Mouse (Mus musculus) urinary bladder, postnatal 25 days (tissue): ENCODE measurements around the gene Gtf2a1.
A peak's percentile ranks its signal among the peaks of the same experiment; 100 is the strongest.
"Not testable (repeated sequence)": the region's sequence is repeated elsewhere in the genome, so short reads cannot be mapped to it uniquely, and the experiment has no call there.

Experiments
- DNase-seq: peaks from one replicate; pipeline ENCODE4 v3.0.0; 2022; ENCODE audit warnings: low spot score

Gene Gtf2a1

DNA sequence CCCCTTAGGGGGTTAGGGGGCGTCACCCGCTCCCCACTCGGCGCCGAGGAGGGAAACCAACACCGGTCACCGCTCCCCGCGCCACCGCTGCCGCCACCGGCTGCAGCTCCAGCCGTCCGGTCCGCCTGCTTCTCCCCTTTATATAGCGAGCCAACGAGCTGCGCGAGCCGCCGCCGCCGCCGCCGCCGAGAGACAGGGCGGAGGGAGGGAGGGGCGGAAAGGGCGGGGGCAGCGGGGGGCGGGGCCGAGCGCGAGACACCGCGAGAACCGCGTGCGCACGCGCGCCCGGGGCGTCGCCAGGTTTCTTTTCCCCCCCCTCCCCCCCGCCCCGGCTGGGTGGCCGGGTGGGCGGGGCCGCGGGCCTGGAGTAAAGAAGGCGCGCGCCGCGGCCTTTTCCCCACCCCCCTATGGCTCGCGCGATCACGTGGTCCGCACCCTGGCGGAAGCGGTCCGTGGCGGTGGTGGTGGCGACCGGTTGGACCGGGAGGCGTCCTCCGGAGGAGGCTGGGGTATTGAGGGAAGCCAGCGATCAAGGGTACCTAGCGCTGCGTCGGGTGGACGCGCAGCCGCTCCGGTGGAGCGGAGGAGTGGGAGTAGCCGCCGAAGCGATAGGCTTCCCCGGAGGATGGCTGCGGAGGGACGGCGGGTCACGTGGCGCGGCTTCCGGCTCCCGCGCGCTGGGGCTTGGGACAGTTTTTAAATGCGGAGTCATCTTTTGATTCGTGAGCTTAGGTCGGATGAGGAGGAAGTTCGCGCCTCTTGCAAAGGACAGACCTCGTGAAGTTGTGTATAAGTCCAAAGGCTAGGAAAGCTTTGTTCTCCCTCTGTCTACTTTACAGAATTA lies at the start of gene Gtf2a1:
TSS of gene Gtf2a1 (minus strand) at position 641 of the 844 bp plus-strand sequence.
- DNase-seq, result peak; percentile 94

DNA sequence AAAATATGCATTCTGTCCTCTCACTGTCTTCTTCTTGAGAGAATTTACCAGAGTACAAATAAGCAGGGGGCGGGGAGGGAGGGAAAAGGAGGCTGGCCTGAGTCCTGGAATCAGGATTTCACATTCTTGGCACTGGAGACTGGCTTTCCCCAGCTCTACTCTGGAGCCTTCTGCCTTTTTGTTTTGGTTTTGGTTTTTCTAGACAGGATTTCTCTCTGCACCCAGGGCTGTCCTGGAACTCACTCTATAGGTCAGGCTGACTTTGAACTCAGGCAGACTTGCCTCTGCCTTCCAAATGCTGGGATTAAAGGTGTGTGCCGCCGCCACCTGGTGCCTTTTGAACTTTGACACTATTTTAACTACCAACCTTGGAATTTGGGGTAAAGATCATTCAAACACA lies 48.1 kb upstream of the Gtf2a1 start:
- no peak for DNase-seq

DNA sequence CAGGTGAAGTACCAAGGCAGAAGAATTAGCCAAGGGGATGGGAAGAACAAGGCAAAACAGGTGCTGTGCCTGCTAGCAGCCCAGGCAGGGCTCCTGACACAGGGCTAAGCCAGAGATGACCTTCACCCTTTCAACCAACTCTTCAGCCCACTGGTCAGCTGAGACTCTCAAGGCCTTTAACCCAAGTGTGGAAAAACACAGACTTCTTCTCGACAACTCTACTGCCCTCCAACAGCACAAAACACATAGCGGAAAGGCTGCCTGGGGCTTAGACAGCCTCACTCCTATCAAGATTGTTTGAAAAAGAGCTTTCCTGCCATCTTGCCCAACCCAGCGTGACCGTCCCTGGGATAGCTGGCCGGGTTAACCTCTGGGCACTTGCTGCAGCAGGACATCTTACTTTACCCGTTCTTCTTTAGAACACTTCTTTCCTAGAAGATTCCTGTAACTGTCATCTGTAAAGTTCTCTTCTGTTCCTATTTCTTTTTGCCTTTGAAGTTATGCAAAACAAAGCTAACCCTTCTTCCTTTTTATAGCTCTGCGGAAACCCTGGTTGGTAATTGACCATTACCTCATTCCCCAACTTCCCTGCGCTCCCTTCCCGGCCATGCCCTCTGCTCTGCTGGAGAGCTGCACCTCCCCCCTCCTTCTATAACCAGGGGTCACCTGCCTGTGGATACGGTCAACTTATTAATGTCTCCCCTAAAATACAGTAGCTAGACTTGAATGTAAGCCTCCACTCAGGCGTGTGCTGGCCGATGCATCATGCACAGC lies 47.0 kb upstream of the Gtf2a1 start:
- no peak for DNase-seq

DNA sequence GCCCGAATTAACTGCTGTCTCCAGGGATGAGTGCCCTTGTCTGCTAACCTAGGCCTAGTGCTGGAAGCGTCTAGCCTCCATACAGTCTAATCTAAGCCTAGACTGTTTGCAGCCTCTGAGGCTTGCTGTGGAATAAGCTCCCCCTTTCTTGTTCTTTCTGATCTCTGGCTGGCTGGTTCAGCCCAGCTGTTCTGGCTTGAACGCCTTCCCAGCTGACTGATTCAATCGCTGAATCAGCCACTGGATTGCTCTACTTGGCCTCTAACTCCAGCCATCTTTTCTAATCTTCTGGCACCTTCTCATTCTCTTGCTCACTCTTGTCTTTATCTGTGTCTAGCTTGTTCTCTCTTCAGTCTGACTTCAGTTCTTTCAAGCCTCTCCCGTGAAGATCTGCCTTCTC lies 36.2 kb upstream of the Gtf2a1 start:
- DNase-seq, result no peak

DNA sequence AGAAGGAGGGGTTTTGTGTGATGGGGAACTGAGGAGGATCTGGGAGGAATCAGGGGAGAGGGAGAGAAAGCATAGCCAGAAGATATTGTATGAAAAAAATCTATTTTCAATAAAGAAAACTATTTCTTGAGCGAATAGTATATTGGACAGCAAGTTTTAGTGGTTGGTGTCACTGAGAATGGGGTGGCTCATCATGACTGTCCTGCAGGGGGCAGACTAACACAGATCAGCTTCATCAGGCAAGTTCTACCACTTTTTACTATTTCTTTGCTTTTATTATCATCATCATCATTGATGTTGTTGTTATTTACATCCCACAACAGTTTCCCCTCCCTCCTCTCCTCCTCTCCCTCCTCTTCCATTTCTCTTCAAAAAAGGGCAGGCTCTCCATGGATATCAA lies 34.7 kb upstream of the Gtf2a1 start:
- peak; percentile 35 for DNase-seq

DNA sequence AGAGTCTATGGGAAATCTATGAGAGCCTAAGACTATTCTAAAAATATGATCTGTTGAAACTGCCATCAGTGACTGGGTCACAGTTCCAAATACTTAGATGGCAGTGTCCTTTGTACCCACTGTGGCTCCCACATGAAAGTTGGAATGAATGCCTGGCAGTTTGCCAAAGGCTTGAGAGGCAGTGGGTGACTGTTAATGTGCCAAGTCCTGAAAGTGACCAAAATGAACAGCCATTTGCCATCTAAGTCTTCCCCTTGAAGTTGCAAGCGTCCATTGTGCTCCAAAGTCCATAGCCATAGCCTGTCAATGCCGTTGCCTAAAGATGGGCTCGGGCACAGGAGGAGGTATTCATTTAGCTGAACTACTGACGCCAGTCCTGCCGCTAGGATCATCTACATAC lies 19.1 kb upstream of the Gtf2a1 start:
- DNase-seq, result no peak

DNA sequence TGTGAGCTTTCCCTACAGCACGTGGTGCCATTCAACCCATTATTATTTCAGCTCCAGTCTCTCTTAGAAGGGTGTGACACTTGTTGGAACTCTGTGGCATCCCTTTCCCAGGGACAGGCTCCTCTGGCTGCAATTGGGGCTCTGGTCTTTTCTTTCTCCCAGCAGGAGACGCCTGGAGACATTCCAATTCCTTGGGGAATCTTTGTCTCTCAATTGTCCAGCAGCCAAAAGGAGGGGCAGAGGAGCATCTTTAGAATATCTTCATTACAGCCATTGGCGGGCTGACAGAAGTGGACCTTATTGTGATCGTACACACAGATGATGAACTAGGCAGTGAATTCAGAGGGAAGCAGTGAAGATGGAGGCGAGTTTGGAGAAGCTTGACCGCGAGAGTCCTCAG lies 17.4 kb upstream of the Gtf2a1 start:
- no peak for DNase-seq

DNA sequence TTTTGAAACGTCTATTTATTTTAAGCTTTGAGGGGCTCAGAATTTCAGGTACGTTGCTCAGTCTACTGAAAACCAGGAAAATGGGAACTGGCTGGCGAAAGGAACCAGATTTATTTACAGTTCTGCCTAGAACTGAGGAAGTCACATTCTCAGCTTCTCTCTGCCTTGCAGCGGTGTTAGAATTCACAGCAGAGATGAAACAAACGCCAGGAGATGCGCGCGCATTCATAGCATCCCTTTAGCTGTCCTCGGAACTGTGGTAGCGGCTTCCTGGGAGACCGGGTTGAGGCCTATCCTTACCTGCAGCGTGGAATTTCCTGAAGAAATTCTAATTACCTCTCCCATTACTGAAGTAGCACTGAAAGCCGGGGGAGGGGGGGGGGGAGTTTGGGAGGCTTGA lies 16.4 kb upstream of the Gtf2a1 start:
- DNase-seq, result no peak

DNA sequence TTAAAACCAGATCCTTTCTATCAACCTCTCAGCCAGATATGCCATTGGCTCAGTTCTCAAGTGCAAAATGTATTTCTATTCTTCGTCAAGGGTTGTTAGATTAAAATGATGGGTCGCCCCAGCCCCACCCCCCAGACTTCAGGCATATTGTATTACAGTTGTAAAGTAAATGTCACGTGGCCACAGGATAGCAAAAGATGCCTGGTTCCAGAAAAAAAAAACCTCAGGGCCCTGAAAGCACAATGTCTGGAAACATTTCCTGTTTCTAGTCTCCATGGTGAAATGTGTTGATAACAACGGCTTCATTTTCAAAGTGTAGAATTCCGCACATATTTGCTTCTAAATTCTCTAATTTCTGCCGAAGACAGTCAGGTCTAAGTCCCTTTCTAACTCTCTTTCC lies 14.3 kb upstream of the Gtf2a1 start:
- no peak for DNase-seq

DNA sequence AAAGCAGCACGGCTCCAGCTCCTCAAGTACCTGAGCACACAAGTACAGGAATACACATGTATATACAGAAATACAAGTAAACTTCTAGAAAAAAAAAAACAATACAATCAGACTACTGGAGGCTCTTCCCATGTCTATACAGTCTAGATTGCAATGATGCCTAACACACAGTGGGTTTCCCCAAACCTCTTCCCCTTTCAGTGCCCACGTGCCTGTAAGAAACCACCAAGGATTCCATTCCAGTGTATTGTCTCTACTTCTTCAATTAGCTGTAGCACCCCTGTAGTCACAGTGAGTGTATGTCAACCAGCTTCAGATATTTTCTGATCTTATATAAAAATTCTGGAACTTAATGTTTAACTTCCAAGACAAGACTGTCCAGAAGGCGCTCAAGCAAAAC lies 1.8 kb upstream of the Gtf2a1 start:
- no peak for DNase-seq

DNA sequence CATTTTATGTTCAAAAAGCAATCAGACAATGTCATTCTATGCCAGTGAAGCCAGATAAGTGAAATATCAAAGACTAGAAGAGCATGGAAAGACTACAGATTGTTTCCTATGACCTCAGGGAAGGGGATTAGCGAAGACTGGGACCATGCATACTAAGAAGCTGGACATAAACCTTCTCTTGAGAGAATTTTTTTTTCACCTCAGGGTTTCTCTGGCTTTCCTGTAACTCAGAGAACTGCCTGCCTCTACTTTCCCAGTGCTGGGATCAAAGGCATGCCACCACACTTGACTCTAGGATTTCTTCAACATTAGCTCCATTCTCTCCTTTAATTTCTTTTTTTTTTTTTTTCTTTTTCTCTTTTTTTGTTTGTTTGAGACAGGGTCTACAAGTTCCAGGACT lies 904 bp upstream of the Gtf2a1 start:
- no peak for DNase-seq

DNA sequence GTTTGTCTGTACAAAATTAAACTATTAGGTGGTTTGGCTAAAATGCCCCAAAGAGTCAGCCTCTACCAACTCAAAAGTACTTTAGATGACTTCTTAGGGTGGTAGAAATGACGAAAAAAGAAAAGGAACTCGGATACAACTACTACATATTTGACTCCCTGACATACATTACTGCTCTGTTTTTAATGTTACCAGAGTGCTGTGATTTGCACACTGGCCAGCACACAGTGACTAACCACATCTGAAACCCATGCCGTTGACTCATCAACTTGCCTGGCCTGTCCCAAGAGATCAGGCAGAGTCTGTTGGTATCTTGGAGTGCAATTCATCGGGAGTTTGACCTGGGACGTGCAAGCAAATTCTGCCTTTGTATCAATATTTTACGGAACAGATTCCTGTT lies 429 bp upstream of the Gtf2a1 start:
- peak; percentile 17 for DNase-seq

DNA sequence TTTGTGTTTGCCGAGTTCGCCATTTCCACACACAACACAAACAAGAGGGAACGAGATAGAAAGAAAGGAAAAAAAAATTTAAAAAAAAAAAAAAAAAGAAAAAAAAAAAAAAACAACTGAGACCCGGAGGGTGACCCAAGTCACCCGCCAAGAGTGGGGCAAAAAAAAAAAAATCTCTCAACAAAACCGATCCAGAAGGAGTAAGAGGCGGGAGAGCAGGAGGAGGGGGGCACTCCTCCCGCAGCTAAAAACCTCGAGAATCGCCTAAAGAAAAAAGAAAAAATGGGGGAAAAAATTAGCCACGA lies 793 bp downstream of the Gtf2a1 start:
- no peak for DNase-seq

DNA sequence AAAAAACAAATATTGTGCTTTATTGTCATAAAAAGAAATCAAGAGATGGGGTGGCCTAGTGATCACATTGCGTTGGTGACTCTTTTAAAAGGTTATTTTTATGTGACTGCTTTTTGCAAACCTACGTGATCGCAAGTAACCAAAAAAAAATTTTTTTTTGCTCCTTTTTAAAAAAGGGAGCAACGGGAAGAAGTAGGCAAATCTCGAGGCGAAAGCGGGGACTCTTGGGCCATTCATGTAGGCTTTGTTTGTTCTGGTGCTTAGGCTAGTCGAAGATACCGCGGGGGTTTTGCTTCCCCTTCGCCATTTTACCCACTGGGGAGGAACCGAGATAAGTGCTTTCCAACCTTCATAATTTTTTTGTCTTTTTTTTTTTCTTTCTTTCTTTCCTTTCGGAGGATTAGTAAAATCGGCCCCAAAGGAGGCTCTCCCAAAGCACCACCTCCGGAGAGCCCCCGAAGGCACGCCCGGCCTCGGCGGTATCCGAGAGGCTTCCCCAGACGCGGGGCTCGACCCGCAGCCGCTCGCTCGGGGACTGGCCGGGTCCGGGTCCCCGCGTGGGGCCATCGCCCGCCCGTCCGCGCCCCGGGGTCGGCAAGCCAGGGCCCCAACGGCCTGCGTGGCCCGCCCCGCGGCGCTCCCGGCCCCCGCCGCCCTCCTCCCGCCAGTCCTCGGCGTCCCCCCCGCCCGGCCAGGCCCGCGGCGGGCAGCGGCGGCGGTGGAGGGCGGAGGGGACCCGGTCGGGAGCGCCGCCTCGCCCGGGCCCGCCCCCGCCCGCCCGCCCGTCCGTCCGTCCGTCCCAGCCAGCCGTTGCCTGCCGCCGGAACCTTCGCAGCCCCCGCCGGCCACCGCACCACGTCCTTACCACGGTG lies 1.4 kb downstream of the Gtf2a1 start:
- peak; percentile 49 for DNase-seq

DNA sequence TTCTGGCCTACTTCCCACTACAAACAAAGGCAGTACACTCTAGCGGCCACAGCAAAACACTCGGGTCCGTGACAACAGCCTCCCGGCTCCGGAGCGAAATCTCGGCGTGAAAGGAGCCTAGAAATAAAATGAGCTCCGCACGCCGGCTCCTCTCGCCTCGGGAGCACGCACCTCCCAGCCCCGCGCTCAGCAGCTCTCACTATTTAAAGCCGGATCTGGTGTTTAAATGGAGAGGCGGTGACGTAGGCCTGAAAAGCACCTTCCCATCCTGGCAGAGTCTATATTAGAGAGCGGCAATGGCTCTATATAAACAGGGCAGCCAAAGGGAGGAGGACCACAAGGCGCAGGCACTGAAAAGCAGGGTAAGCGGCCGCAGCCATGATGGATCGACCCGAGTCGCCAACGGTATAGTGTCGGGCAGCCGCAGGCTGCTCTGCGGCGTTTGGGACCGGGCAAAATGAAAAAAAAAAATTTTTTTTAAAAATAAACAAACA lies 2.1 kb downstream of the Gtf2a1 start:
- peak; percentile 77 for DNase-seq

DNA sequence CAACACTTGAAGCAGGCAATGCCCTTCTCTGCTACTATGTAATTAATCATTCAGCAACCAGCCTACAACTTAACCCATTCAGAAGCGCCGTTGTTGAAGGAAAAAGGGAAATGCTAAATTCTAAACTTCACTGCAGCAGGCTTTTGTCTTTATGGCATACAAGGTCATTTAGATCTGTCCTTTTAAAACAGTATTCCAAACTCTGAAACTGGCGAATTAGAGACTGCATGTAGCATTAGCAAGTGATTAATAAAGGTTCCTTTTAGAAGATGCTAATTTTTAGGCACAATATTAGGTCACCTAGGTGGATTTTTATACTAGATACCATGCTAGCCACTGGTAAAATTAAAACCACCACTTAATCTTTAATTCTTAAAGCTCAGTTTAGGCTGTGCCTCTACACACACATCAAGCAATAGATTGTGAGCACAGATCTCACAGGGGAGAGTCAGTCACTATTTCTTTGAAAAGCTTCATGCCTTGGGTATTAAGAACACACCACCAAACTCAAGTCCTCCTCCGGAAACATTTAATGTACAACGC lies 2.7 kb downstream of the Gtf2a1 start:
- no peak for DNase-seq

DNA sequence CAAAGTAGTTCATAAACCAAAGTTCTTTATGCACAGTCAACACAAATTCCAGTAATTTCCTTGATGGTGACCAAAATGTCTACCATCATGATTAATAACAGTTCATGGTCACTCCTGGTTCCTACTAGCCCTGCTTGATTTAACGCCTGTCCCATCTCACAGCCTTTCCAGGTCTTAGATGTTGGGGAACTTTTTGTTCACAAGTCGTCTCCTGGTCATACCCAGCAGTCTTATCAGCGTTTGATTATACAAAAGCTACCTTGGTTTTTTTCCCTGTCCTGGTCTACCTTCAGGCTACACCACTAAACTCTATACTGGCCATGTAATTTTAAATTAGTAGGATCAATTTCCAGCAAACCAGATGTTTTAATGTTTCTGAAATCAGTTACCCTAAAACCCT lies 3.2 kb downstream of the Gtf2a1 start:
- no peak for DNase-seq

DNA sequence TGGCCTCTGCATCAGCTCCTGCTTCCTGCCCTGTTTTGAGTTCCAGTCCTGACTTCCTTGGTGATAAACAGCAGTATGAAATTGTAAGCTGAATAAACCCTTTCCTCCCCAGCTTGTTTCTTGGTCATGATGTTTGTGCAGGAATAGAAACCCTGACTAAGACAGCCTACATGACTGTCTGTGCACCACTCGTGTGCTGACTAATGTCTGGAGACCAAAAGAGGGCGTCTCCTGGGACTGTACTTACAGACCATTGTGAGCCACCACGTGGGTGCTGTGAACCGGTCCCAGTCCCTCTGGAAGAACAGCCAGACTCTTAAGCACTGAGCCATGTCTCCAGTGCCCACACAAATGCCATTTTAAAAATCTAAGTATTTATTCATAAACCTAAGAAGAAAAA lies 4.5 kb downstream of the Gtf2a1 start:
- DNase-seq, result not testable (repeated sequence)

DNA sequence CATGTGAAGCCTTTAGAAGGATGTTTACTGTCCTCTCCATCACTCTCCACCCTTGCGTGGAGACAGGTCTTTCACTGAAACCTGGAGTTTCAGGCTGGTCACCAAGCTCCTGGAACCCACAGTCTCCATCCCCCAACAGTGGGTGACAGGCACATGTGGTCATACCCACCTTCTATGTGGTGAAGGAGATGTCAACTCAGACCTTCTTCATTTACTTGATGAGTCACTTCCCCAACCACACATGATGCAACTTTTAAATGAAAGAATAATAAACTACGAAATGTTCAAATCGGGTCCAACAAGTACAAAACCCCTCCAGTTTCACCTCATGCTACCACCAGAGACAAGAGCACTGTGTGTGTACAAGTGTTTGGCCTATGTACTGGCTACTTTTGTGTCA lies 5.1 kb downstream of the Gtf2a1 start:
- DNase-seq, result no peak

DNA sequence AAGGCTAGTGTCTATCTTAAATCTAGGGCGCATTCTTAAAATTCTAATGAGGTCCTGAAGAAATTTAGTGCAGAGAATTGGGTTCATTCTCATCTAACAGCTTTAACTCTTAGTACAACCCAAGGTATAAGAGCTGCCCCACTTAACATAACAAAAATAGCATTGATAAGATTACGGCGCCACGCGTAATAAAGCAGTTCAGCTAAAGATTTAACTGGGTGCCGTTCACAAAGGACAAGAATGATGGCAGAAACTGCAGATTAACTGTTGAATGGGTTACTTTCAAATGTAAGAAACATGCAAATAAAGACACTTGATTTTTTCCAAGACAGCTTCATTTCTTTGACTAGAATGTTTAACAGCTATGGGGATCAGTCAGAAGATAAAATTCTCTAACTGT lies 6.9 kb downstream of the Gtf2a1 start:
- no peak for DNase-seq

DNA sequence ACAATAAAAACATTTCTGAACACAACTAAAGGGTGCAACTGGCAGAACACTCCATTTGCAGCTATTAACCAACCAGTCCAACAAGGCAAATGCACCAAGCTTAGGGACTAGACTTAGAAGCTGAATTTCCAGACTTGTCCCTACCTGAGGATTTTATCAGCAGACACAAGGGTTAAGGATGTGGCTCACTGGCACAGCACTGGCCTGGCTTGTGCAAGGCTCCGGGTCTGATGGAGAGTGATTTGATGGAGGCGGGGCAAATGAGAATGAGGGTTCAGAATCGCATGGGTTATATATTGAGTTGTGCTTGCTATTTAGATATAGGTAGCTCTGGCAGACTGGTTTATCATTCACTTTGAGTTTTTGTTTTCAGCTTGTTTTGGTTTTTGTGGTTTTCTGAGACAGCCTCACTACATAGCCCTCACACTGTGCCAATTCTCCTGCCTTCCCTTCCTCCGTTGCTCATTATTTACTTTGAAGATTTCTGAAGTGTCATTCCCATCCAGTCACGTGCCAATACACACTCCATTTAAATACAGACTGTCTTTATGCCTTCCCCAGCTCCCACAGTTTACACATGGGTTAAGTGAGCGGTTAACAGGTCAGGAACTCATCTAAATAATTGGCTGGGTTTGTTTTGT lies 7.8 kb downstream of the Gtf2a1 start:
- no peak for DNase-seq
